Mouse (Mus musculus): ENCODE measurements around the gene Lipk.

GRCm38 (mm10) chr19:33983043-33983442, 25.0 kb upstream of the Lipk start:
- TF ChIP-seq CTCF (IDR thresholded peaks at IDR 0.05; ENCODE audit: low read depth, low read length), result no peak
- TF ChIP-seq POLR2A (IDR thresholded peaks at IDR 0.05; ENCODE audit: borderline replicate concordance, low read depth, low read length), result no peak
